Mouse (Mus musculus): Measurements from ENCODE around the gene Smim4. TPM values are rescaled to one million over a fixed set of nuclear protein-coding genes. Genes with fewer than 3 reads are reported as not detected.

Gene Smim4
- polyA plus RNA-seq, 1 experiment from 2014 or later = 127 TPM

GRCm38 (mm10) chr14:31129326-31130235, 825 bp upstream of the Smim4 start:
- Histone ChIP-seq H3K9ac (ENCODE audit: low read depth, low read length) (no peak overlapping the region), H3K36me3 (ENCODE audit: control insufficient read depth, insufficient read depth) (no peaks in the 10 kb centered on the region), H3K4me2 (replicated peaks; ENCODE audit: low read depth) (peak overlapping the region; percentile 96), H3K4me1 (replicated peaks; ENCODE audit: control insufficient read depth, insufficient read depth, low read length) (peaks cover 14% of the 10 kb centered on the region), H3K4me3 (ENCODE audit: low read depth, low read length) (peak overlapping the region; percentile 72), H3K27me3 (replicated peaks; ENCODE audit: control insufficient read depth, insufficient read depth, low read length) (no peaks in the 10 kb centered on the region), H3K9me3 (ENCODE audit: control insufficient read depth) (no peaks in the 10 kb centered on the region), H3K27ac (ENCODE audit: low read depth, low read length) (no peak overlapping the region)
- no peak for TF ChIP-seq CTCF (IDR thresholded peaks at IDR 0.05; ENCODE audit: low read depth)
- 61% methylated on average over 15 of the region's 15 CpGs for WGBS
- ATAC-seq = no peak

DNA sequence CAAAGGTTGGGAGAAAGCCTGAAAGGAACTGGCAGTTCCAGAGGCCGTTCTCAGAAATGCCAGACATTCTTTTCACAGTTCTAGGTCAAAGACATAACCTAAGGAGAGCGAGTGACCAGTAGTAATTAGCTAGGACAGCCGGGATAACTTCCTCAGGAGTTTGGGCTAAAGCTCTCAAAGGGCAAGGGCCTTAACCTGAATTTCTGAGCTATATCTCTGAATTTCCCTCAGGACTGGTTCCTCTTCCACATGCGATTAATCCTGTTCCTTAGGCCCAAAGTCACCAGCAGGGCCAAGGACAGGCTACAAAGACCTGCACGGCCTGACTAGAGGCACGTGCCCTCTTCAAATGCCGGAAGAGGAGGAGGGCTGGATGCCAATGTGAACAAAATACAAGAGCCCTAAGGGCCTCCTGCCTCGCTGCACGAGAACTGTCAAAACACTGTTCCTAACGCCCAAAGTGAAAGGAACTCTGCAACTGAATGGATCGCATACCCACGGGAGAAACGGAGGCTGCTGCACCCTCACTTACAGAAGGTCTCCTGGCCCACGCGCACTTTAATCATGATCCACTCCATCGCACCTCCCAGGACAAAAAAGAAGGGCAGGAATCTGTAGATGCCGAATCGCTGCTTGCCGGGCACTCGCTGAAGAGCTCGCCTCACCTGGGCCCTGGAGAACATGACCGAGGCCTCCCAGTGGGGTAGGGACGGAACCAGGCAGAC, 493 bp downstream of the Smim4 start:
- no peaks in the 10 kb centered on the region for H3K9me3 ChIP-seq (ENCODE audit: control insufficient read depth)
- peak; percentile 31; the same call in 1 of the 2 replicates for ATAC-seq
- peak overlapping the region; percentile 89 for H3K4me2 ChIP-seq (replicated peaks; ENCODE audit: low read depth)
- H3K4me3 ChIP-seq (ENCODE audit: low read depth, low read length) = peak overlapping the region; percentile 72
- TF ChIP-seq CTCF (IDR thresholded peaks at IDR 0.05; ENCODE audit: low read depth) = no peak
- H3K9ac ChIP-seq (ENCODE audit: low read depth, low read length) = peak overlapping the region; percentile 72
- peaks cover 4% of the 10 kb centered on the region; the same call in 1 of the 2 replicates for H3K36me3 ChIP-seq (ENCODE audit: control insufficient read depth, insufficient read depth)
- peaks cover 11% of the 10 kb centered on the region for H3K4me1 ChIP-seq (replicated peaks; ENCODE audit: control insufficient read depth, insufficient read depth, low read length)
- no peaks in the 10 kb centered on the region for H3K27me3 ChIP-seq (replicated peaks; ENCODE audit: control insufficient read depth, insufficient read depth, low read length)
- peak overlapping the region; percentile 84 for H3K27ac ChIP-seq (ENCODE audit: low read depth, low read length)
- 2% methylated on average over 23 of the region's 23 CpGs for WGBS

DNA sequence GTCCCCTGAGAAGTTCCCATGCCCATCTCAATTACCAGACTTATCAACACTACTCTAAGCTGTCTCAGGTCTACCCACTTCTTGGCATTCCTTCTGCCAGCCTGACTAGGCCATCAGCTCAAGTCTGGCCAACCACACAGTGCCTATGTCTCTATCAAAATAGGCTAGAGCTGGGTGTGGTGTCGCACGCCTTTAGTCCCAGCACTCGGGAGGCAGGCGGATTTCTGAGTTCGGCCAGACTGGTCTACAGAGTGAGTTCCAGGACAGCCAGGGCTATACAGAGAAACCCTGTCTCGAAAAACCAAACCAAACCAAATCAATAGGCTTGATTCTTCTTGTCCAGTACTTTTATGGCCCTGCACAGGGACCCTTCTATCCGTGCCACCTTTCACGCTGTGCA, 1.9 kb downstream of the Smim4 start:
- Histone ChIP-seq H3K4me2 (replicated peaks; ENCODE audit: low read depth) (no peak overlapping the region), H3K4me1 (replicated peaks; ENCODE audit: control insufficient read depth, insufficient read depth, low read length) (peaks cover 1% of the 10 kb centered on the region; the same call in 1 of the 2 replicates), H3K36me3 (ENCODE audit: control insufficient read depth, insufficient read depth) (peaks cover 5% of the 10 kb centered on the region; the same call in 1 of the 2 replicates), H3K27ac (ENCODE audit: low read depth, low read length) (no peak overlapping the region), H3K9me3 (ENCODE audit: control insufficient read depth) (no peaks in the 10 kb centered on the region), H3K9ac (ENCODE audit: low read depth, low read length) (no peak overlapping the region), H3K4me3 (ENCODE audit: low read depth, low read length) (no peak overlapping the region), H3K27me3 (replicated peaks; ENCODE audit: control insufficient read depth, insufficient read depth, low read length) (no peaks in the 10 kb centered on the region)
- WGBS = 81% methylated on average over 8 of the region's 8 CpGs
- no peak for ATAC-seq
- no peak for TF ChIP-seq CTCF (IDR thresholded peaks at IDR 0.05; ENCODE audit: low read depth)

DNA sequence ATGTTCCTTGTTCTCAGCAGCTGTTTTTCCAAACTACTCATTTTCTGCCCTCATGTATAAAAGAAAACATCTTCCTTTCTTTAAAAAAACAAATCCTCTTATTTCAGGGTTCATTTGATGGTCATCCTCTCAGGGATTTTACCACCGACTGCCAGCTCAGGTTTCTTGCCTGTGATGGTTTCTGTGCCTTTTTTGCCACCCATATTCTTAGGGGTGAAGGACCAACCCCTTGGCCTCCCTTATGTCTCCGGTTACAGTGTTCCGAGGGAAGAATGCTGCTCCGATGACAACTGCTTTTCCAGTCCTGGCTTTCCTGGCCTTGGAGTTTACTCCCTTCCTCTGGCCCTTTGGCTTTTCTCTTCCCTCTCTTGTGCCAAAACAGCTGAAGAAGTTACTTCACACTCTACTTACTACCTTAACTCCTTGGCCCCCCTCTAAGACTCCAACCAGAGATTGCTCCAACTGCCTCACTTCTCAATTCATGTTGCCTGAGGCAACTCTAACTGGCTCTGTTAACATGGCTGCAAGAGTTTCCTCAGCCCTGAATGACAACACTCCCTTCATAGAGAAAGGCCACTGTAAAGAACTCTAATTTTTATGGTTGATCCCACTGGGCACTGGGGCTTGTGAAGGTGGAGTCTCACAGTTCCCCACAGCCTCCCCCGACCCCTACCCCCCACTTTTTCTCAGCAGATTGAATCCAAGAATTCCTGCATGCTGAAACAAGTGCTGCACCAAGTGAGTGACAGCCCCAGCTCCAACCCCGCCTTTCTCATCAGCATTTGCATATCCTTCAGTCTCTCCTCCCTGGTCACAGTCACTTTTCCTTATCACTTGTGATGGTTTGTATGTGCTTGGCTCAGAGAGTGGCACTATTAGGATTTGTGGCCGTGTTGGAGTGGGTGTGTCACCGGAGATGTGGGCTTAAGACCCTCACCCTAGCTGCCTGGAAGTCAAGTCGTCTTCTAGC, 3.4 kb downstream of the Smim4 start:
- no peak for TF ChIP-seq CTCF (IDR thresholded peaks at IDR 0.05; ENCODE audit: low read depth)
- no peaks in the 10 kb centered on the region for H3K4me1 ChIP-seq (replicated peaks; ENCODE audit: control insufficient read depth, insufficient read depth, low read length)
- 54% methylated on average over 9 of the region's 9 CpGs for WGBS
- no peaks in the 10 kb centered on the region for H3K27me3 ChIP-seq (replicated peaks; ENCODE audit: control insufficient read depth, insufficient read depth, low read length)
- peaks cover 9% of the 10 kb centered on the region; the same call in 1 of the 2 replicates for H3K36me3 ChIP-seq (ENCODE audit: control insufficient read depth, insufficient read depth)
- H3K4me3 ChIP-seq (ENCODE audit: low read depth, low read length) = no peak overlapping the region
- H3K4me2 ChIP-seq (replicated peaks; ENCODE audit: low read depth) = no peak overlapping the region
- no peak overlapping the region for H3K27ac ChIP-seq (ENCODE audit: low read depth, low read length)
- H3K9me3 ChIP-seq (ENCODE audit: control insufficient read depth) = no peaks in the 10 kb centered on the region
- no peak for ATAC-seq
- H3K9ac ChIP-seq (ENCODE audit: low read depth, low read length) = no peak overlapping the region

GRCm38 (mm10) chr14:31115522-31115921, 13.2 kb downstream of the Smim4 start:
- H3K4me2 ChIP-seq (replicated peaks; ENCODE audit: low read depth) = no peak overlapping the region
- H3K4me1 ChIP-seq (replicated peaks; ENCODE audit: control insufficient read depth, insufficient read depth, low read length) = no peaks in the 10 kb centered on the region
- no peaks in the 10 kb centered on the region for H3K27me3 ChIP-seq (replicated peaks; ENCODE audit: control insufficient read depth, insufficient read depth, low read length)
- 0 out of 2 replicates have a peak overlapping the region, but pooled peaks have one; percentile 10 for H3K27ac ChIP-seq (ENCODE audit: low read depth, low read length)
- H3K9me3 ChIP-seq (ENCODE audit: control insufficient read depth) = no peaks in the 10 kb centered on the region
- no peak for ATAC-seq
- H3K4me3 ChIP-seq (ENCODE audit: low read depth, low read length) = no peak overlapping the region
- H3K36me3 ChIP-seq (ENCODE audit: control insufficient read depth, insufficient read depth) = peaks cover 53% of the 10 kb centered on the region
- H3K9ac ChIP-seq (ENCODE audit: low read depth, low read length) = no peak overlapping the region
- no peak for TF ChIP-seq CTCF (IDR thresholded peaks at IDR 0.05; ENCODE audit: low read depth)
- WGBS = 37% methylated on average over 2 of the region's 2 CpGs
